Mouse (Mus musculus): Measurements from ENCODE around the gene Rmnd5b. TPM values are rescaled to one million over a fixed set of nuclear protein-coding genes. Genes with fewer than 3 reads are reported as not detected.
A peak's percentile ranks its signal among the peaks of the same experiment; 100 is the strongest.
"Not testable (repeated sequence)": the region's sequence is repeated elsewhere in the genome, so short reads cannot be mapped to it uniquely, and the experiment has no call there.

Rmnd5b gene
- polyA plus RNA-seq, 1 experiment from 2014 or later = 53.8 TPM

DNA sequence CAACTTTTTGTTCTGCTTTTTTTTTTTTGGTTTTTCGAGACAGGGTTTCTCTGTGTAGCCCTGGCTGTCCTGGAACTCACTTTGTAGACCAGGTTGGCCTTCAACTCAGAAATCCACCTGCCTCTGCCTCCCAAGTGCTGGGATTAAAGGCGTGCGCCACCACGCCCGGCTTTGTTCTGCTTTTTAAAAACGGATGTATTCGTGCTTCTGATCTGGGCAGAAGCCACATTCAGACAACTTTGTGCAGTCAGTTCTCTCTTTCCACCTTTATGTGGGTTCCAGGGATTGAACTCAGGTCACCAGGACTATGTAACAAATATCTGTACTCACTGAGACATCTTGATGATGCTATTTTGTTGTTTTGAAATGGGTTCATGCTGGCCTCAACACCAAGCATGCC, 2.5 kb downstream of the Rmnd5b start:
- WGBS = 92% methylated on average over 7 of the region's 7 CpGs
- H3K4me2 ChIP-seq; H3K4me3 ChIP-seq; H3K9ac ChIP-seq; H3K9me3 ChIP-seq (replicated peaks); H3K27ac ChIP-seq; ATAC-seq; H3K27me3 ChIP-seq: not testable (repeated sequence)
- peaks cover 17% of the 10 kb centered on the region for H3K36me3 ChIP-seq (ENCODE audit: poor library complexity, severe bottlenecking)
- peaks cover 22% of the 10 kb centered on the region for H3K4me1 ChIP-seq

- H3K9me3 ChIP-seq (replicated peaks) = no peaks in the 10 kb centered on the region
- ATAC-seq = no peak
- no peak overlapping the region for H3K4me3 ChIP-seq
- H3K36me3 ChIP-seq (ENCODE audit: poor library complexity, severe bottlenecking) = peaks cover 26% of the 10 kb centered on the region
- H3K4me2 ChIP-seq = no peak overlapping the region
- H3K27ac ChIP-seq = no peak overlapping the region
- H3K27me3 ChIP-seq = no peaks in the 10 kb centered on the region
- no peak overlapping the region for H3K9ac ChIP-seq
- peaks cover 18% of the 10 kb centered on the region for H3K4me1 ChIP-seq
- 90% methylated on average over 6 of the region's 6 CpGs for WGBS
Observed at GRCm38 (mm10) chr11:51632130-51632753, 3.5 kb downstream of the Rmnd5b start.

DNA sequence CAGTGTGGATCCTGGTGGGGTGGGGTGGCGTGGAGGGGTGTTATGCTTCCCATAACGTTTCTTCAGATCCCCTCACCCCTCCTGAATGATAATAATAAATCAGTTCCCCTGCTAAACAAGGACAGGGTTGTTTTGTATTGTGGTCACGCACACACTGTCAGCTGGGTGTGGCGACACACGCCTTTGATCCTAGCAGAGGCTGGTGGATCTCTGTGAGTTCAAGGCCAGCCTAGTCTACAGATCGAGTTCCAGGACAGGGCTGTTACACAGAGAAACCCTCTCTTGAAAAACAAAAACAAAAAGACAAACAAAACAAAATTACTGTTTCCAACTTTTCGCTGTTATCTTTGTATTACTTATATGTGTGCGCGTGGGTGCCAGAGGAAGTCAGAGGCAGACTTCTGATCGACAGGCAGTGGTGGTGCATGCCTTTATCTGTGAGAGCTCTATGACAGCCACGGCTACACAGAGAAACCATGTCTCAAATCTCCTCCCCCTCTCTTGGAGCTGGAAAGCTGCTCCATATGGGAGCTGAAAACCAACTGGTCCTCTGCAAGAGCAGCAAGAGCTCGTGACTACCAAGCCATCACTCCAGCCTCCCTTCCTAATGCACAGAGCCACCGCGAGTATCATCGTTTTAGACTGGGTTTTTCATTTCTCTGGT, 5.9 kb downstream of the Rmnd5b start:
- peaks cover 51% of the 10 kb centered on the region for H3K36me3 ChIP-seq (ENCODE audit: poor library complexity, severe bottlenecking)
- no peak overlapping the region for H3K4me3 ChIP-seq
- 88% methylated on average over 15 of the region's 15 CpGs for WGBS
- no peaks in the 10 kb centered on the region for H3K27me3 ChIP-seq
- H3K27ac ChIP-seq = no peak overlapping the region
- no peak overlapping the region for H3K9ac ChIP-seq
- H3K4me2 ChIP-seq = no peak overlapping the region
- ATAC-seq = no peak
- no peaks in the 10 kb centered on the region for H3K9me3 ChIP-seq (replicated peaks)
- H3K4me1 ChIP-seq = peaks cover 8% of the 10 kb centered on the region; the same call in 1 of the 2 replicates

DNA sequence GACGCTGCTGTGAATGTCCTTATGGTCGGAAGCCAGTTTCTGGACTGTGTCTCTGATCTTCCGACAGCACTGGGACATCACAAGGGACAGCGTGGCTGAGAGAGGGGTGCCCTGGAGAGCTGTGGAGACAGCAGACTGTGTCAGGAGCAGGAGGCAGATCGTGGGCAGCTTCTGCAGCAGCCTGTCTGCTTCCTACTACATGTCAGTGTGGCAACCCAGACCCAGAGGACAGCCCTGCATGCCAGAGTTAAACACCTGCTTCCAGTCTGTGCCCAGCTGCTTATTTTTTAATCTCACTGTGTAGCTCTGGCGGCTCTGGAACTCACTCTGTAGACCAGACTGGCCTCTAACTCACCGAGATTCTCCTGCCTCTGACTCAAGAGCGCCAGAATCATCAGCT, 7.8 kb downstream of the Rmnd5b start:
- H3K36me3 ChIP-seq (ENCODE audit: poor library complexity, severe bottlenecking) = peaks cover 70% of the 10 kb centered on the region
- no peaks in the 10 kb centered on the region for H3K4me1 ChIP-seq
- no peak overlapping the region for H3K4me3 ChIP-seq
- no peaks in the 10 kb centered on the region for H3K9me3 ChIP-seq (replicated peaks)
- no peak overlapping the region for H3K9ac ChIP-seq
- H3K27me3 ChIP-seq = no peaks in the 10 kb centered on the region
- no peak overlapping the region for H3K4me2 ChIP-seq
- WGBS = 88% methylated on average over 8 of the region's 8 CpGs
- no peak for ATAC-seq
- H3K27ac ChIP-seq = no peak overlapping the region

DNA sequence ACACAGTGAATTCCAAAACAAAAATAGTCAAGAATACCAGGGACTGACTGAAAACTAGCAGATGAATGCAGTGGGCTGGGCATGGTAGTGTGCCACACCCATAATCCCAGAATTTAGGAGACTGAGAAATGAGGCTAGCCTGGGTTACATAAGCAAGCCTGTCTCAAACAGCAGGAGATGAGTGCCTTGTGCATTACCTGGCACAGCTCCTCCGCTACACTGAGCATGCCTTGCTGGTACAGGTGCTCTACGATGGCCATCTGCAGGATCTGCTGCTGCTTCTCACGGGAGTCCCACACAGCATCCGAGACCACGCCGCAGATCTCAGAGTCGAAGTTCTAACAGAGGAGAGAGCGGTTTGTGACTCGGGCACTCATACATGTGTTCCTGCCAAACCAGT, 8.3 kb downstream of the Rmnd5b start:
- H3K27ac ChIP-seq = no peak overlapping the region
- H3K4me3 ChIP-seq = no peak overlapping the region
- H3K9ac ChIP-seq = no peak overlapping the region
- no peaks in the 10 kb centered on the region for H3K9me3 ChIP-seq (replicated peaks)
- H3K4me2 ChIP-seq = no peak overlapping the region
- WGBS = 94% methylated on average over 9 of the region's 9 CpGs
- no peaks in the 10 kb centered on the region for H3K4me1 ChIP-seq
- no peak for ATAC-seq
- no peaks in the 10 kb centered on the region for H3K27me3 ChIP-seq
- peaks cover 74% of the 10 kb centered on the region for H3K36me3 ChIP-seq (ENCODE audit: poor library complexity, severe bottlenecking)

DNA sequence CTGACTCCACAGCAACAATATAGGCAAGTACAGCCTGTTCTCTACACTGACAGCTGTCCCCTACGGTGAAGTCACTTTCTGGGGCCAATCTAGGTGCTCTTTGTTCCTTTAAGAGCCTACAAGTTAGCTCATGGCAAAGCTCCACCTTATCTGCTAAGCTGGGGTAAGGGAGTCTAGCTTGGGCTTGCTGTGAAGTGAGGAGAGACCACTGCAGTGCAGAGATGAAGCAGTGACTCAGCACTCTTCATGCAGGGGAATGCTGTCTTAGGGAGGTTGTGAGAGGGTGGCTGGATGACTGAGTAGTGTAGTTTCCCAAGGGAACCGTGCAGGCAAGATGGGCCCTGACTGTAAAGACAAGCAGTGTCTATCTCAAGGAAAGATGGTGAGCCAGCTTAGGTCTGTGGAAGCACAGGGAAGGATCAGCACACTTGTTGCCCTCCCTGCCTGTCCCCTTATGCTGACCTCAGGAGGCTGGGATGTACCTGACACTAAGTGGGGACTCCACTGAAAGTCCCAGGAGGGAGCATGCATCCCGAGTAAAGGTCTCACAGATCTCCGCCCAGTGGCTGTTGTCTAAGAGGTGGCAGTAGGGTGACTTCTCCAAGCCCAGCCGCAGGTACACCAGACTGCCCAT, 10.4 kb downstream of the Rmnd5b start:
- no peaks in the 10 kb centered on the region for H3K27me3 ChIP-seq
- no peak overlapping the region for H3K4me2 ChIP-seq
- H3K9ac ChIP-seq = no peak overlapping the region
- no peaks in the 10 kb centered on the region for H3K9me3 ChIP-seq (replicated peaks)
- H3K36me3 ChIP-seq (ENCODE audit: poor library complexity, severe bottlenecking) = peaks cover 83% of the 10 kb centered on the region
- peaks cover 9% of the 10 kb centered on the region for H3K4me1 ChIP-seq
- no peak overlapping the region for H3K4me3 ChIP-seq
- 85% methylated on average over 5 of the region's 5 CpGs for WGBS
- no peak for ATAC-seq
- H3K27ac ChIP-seq = no peak overlapping the region

DNA sequence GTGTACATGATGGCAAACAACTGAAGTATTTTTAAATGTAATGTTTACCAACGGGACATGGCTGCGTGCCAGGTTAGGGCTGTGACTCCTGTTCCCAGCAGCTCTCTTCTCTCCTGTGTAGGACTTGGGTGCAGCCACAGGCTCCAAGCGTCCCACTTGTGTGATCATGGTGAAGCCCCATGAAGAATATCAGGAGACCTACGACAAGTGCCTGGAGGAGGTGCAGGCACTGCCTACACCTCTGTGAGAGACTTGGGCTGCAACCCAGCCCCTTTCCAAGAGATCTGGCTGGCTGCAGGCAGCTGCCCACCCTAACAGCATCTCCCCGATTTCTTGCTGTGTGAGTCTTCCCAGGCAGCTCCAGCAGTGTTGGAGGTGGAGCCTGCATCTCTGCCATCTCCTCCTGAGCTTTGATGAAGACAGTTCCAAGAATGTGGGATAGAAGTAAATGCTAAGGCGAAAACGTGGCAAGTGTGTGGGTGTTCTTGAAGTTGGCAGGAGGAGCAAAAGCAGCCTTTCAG, 12.7 kb downstream of the Rmnd5b start:
- H3K27ac ChIP-seq = no peak overlapping the region
- no peak overlapping the region for H3K9ac ChIP-seq
- peaks cover 13% of the 10 kb centered on the region for H3K4me1 ChIP-seq
- no peak overlapping the region for H3K4me3 ChIP-seq
- ATAC-seq = no peak
- H3K36me3 ChIP-seq (ENCODE audit: poor library complexity, severe bottlenecking) = peaks cover 67% of the 10 kb centered on the region
- no peaks in the 10 kb centered on the region for H3K9me3 ChIP-seq (replicated peaks)
- H3K4me2 ChIP-seq = no peak overlapping the region
- H3K27me3 ChIP-seq = no peaks in the 10 kb centered on the region
- 91% methylated on average over 7 of the region's 7 CpGs for WGBS

DNA sequence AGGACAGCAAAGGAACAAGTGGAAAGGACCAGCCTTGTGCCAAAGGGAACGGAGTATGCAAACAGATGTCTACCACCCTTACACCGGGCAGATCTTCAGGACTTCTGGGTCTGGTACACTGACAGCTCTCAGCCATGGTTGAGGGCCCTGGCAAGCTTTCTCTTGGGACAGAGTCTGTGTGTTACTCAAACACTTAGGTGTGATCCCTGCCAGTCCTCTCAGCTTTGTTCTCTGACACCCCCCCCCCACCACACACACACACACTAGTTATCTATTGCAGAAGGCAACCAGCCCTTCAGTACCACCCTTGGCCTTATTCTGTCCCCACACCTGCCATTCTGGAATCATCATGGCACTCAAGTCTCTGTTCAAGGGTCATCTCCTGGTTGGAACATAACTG, 13.9 kb downstream of the Rmnd5b start:
- 94% methylated on average over 2 of the region's 2 CpGs for WGBS
- Histone ChIP-seq H3K4me1 (peaks cover 13% of the 10 kb centered on the region), H3K27ac (no peak overlapping the region), H3K9ac (no peak overlapping the region), H3K36me3 (ENCODE audit: poor library complexity, severe bottlenecking) (peaks cover 55% of the 10 kb centered on the region), H3K4me3 (no peak overlapping the region), H3K27me3 (no peaks in the 10 kb centered on the region), H3K9me3 (replicated peaks) (no peaks in the 10 kb centered on the region), H3K4me2 (peak overlapping the region; percentile 10; the same call in 1 of the 2 replicates)
- no peak for ATAC-seq

GRCm38 (mm10) chr11:51620084-51620483, 15.6 kb downstream of the Rmnd5b start:
- no peaks in the 10 kb centered on the region for H3K9me3 ChIP-seq (replicated peaks)
- WGBS = 3% methylated on average over 11 of the region's 11 CpGs
- H3K9ac ChIP-seq = peak overlapping the region; percentile 78
- H3K27me3 ChIP-seq = no peaks in the 10 kb centered on the region
- H3K4me2 ChIP-seq = peak overlapping the region; percentile 86
- H3K27ac ChIP-seq = no peak overlapping the region
- H3K4me3 ChIP-seq = peak overlapping the region; percentile 92
- no peak for ATAC-seq
- H3K36me3 ChIP-seq (ENCODE audit: poor library complexity, severe bottlenecking) = peaks cover 38% of the 10 kb centered on the region
- H3K4me1 ChIP-seq = peaks cover 22% of the 10 kb centered on the region

GRCm38 (mm10) chr11:51619409-51620060, 16.2 kb downstream of the Rmnd5b start, which contains the start of gene Nhp2:
TSS of gene Nhp2 (plus strand) at chr11:51619735.
- Histone ChIP-seq H3K4me3 (peak within 1 kb of the TSS; percentile 92), H3K27ac (no peak within 1 kb of the TSS), H3K4me1 (peaks cover 23% of the 10 kb centered on the region), H3K9me3 (replicated peaks) (no peaks in the 10 kb centered on the region), H3K36me3 (ENCODE audit: poor library complexity, severe bottlenecking) (peaks cover 32% of the 10 kb centered on the region), H3K9ac (peak within 1 kb of the TSS; percentile 78), H3K4me2 (peak within 1 kb of the TSS; percentile 86), H3K27me3 (0 out of 2 replicates have a peak, but pooled peaks cover 4% of the 10 kb centered on the region)
- WGBS = under 1% methylated on average over 51 of the region's 51 CpGs
- peak; percentile 96 for ATAC-seq

- Histone ChIP-seq H3K27ac (no peak overlapping the region), H3K9ac (no peak overlapping the region), H3K9me3 (replicated peaks) (no peaks in the 10 kb centered on the region), H3K4me1 (peaks cover 23% of the 10 kb centered on the region), H3K4me3 (peak overlapping the region; percentile 92), H3K27me3 (0 out of 2 replicates have a peak, but pooled peaks cover 5% of the 10 kb centered on the region), H3K36me3 (ENCODE audit: poor library complexity, severe bottlenecking) (peaks cover 26% of the 10 kb centered on the region), H3K4me2 (peak overlapping the region; percentile 86)
- WGBS = 48% methylated on average over 8 of the region's 8 CpGs
- ATAC-seq = peak; percentile 57
Observed at GRCm38 (mm10) chr11:51618894-51619408, 16.7 kb downstream of the Rmnd5b start.
